Mouse (Mus musculus) cerebellum, adult 2 months (tissue): ENCODE data around the gene Nup37. TPM values are rescaled to one million over a fixed set of nuclear protein-coding genes. Genes with fewer than 3 reads are reported as not detected.

Experiments used
- DNase-seq, 2 experiments: peaks; one replicate each; pipeline ENCODE4 v3.0.0; 2021
- H3K27ac ChIP-seq: fragments of 200-500 bp; 2 replicates; pipeline ENCODE4 v1.5.1; 2012; ENCODE audit warnings: low read length, control low read depth, inconsistent platforms; ENCODE audit not compliant: insufficient read depth
- H3K27me3 ChIP-seq: fragments of 200-500 bp; 2 replicates; pipeline ENCODE4 v1.6.1; 2012; ENCODE audit warnings: inconsistent platforms, mild to moderate bottlenecking, low read length, moderate library complexity; ENCODE audit not compliant: control insufficient read depth, insufficient read depth
- H3K4me1 ChIP-seq: fragments of 200-500 bp; 2 replicates; pipeline ENCODE4 v1.6.1; 2011; ENCODE audit warnings: low read length; ENCODE audit not compliant: control insufficient read depth, insufficient read depth
- H3K4me3 ChIP-seq: fragments of 200-500 bp; replicated peaks from 2 replicates; pipeline ENCODE3; 2011; ENCODE audit warnings: mild to moderate bottlenecking, low read depth, low read length, control low read depth; ENCODE audit not compliant: insufficient read depth
- CTCF ChIP-seq: fragments of 200-500 bp; IDR thresholded peaks from 2 replicates; pipeline ENCODE4 v1.5.1; 2011; ENCODE audit warnings: low read depth, mild to moderate bottlenecking, control low read depth, low read length, moderate library complexity, borderline replicate concordance; ENCODE audit not compliant: insufficient read depth
- POLR2A ChIP-seq: fragments of 200-500 bp; IDR thresholded peaks from 2 replicates; pipeline ENCODE4 v1.6.1; 2011; ENCODE audit warnings: low read length, control low read depth, borderline replicate concordance; ENCODE audit not compliant: insufficient read depth
- WGBS: fragments of 180-500 bp; shearing (Covaris S2); methylation state at CpG from one replicate; pipeline ENCODE4 v1.1.7; 2018; 5-methylcytosine and 5-hydroxymethylcytosine counted together
- polyA plus RNA-seq: library from polyadenylated mRNA; depleted of rRNA; stranded (reverse); fragments of >200 nt; gene quantifications from 2 replicates; pipeline ENCODE4 v1.2.3, GENCODE M21; 2012; rRNA removed

Gene Nup37
- polyA plus RNA-seq, result 6.7 and 7.5 TPM in 2 replicates

DNA sequence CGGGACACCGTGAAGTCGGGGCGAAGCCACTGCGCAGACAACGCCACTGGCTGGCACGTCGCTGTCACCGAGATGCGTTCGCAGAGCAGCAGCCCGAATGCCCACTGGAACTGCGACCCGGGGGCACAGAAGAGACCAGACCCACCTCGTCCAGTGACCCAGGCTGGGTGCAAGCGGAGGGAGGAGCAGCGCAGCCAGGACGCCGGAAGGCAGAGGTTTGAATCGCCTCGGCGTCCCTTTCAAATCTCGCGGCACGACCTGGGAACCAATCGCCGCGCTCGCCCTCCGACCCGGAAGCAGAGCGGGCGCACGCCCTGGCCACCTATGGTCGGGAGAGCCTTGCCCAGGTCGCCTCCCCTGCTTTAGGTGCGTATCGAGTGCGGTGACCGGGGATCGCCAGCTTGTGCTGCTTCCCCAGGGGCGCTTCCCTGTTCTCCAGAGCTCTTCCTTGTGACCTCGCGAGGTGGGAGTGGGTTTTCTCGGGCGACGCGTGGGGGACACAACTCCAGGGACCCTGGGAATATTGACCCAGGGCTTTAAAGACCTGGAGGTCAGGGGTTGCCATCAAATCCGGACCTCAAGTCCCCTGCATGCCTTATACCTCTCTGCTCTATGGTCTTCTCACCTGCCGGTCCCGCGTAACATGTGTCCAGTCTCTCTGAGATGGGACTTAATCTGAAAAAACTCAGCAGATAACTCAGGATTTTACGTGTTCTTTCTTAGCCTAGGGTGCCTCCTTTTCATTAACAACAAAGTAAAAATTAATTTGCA, at the start of gene Nup37, which contains the start of gene Parpbp:
Nup37 (plus strand) TSS at position 286 of the 771 bp plus-strand sequence.
Parpbp (minus strand) TSS at position 235 of the 771 bp plus-strand sequence.
- peak; percentile 66; the same call in 1 of the 2 replicates for TF ChIP-seq POLR2A
- TF ChIP-seq CTCF, result no peak
- WGBS, result under 1% methylated on average over 53 of the region's 53 CpGs
- H3K27ac ChIP-seq, result no peak within 1 kb of the TSS

GRCm38 (mm10) chr10:88106169-88106568, 40.6 kb upstream of the Nup37 start:
- no peak for DNase-seq
- no peak for TF ChIP-seq POLR2A
- TF ChIP-seq CTCF, result no peak
- Histone ChIP-seq H3K4me3 (no peak overlapping the region), H3K27me3 (no peaks in the 10 kb centered on the region; the same call in 1 of the 2 replicates), H3K27ac (no peak overlapping the region), H3K4me1 (no peaks in the 10 kb centered on the region)
- 89% methylated on average over 2 of the region's 2 CpGs for WGBS

More for the DNA sequence above, at the start of gene Nup37, which contains the start of gene Parpbp:
- DNase-seq, result peak; percentile 83 to 86
- H3K4me1 ChIP-seq, result no peaks in the 10 kb centered on the region; the same call in 1 of the 2 replicates
- H3K27me3 ChIP-seq, result no peaks in the 10 kb centered on the region
- peak within 1 kb of the TSS; percentile 70 for H3K4me3 ChIP-seq

DNA sequence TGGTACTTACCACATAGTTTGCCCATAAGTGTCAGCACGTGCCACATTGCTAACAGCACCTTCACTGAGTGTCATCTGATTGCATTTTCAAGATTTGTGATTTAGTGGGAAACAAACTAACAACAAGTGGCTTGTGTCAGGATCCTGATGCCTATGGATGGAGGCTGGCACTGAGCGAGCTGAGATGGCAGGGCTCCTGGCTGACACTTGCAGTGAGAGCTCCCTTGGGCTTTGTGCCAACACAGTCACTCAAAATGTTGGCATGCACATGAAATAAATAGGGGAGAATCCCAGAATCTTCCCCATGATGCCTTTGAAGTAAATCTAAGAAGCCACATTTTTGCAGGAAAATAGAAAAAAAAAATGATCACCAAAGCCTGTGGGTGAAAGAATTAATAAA, 33.5 kb upstream of the Nup37 start:
- DNase-seq, result peak in 1 of 2 experiments; percentile 1
- H3K4me3 ChIP-seq, result no peak overlapping the region
- 23% methylated on average over 2 of the region's 2 CpGs for WGBS
- H3K27me3 ChIP-seq, result no peaks in the 10 kb centered on the region; the same call in 1 of the 2 replicates
- TF ChIP-seq POLR2A (no peak), CTCF (no peak)
- no peak overlapping the region for H3K27ac ChIP-seq
- H3K4me1 ChIP-seq, result no peaks in the 10 kb centered on the region

DNA sequence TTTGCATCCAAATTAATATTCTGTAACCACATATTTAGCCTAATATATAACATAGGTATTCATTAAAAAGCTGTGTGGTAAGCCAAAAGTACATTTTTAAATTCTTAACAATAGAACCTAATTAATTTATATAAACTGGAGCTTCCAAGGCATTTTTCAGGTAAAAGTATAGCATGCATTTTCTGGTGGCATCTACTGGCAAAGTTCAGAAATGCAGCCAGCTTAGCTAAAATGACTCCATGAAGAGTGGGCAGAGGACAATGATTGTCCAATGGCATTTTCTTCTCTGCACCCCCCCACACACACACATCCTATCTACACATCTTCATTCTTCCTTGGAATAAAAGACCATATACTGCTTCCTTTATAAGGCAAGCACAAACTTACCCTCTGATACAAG, 27.1 kb upstream of the Nup37 start:
- Histone ChIP-seq H3K27ac (no peak overlapping the region), H3K4me1 (no peaks in the 10 kb centered on the region), H3K4me3 (no peak overlapping the region), H3K27me3 (no peaks in the 10 kb centered on the region)
- no peak for TF ChIP-seq CTCF
- DNase-seq, result no peak

DNA sequence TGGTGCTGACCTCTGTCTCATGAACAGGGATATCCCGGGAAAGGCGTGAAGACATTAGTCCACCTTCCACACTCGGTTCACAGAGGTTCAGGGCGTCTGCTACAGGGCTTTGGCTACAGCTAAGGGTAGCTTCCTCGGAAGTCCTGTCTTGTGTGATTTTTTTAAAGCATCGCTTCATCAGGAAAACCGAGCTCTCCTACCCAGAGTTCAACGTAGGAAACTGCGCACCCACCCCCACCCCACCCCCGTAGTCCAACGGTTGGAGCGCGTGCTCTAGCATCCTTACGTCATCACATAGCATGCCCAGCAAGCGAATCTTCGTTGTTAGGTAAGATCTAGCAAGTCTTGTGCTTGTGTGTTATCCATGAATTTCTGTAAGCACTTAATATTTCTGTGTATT, 11.2 kb upstream of the Nup37 start:
- H3K27me3 ChIP-seq, result no peaks in the 10 kb centered on the region
- no peak overlapping the region for H3K27ac ChIP-seq
- H3K4me3 ChIP-seq, result no peak overlapping the region
- H3K4me1 ChIP-seq, result no peaks in the 10 kb centered on the region
- DNase-seq, result no peak
- no peak for TF ChIP-seq CTCF
- TF ChIP-seq POLR2A, result no peak
- WGBS, result 96% methylated on average over 16 of the region's 16 CpGs

DNA sequence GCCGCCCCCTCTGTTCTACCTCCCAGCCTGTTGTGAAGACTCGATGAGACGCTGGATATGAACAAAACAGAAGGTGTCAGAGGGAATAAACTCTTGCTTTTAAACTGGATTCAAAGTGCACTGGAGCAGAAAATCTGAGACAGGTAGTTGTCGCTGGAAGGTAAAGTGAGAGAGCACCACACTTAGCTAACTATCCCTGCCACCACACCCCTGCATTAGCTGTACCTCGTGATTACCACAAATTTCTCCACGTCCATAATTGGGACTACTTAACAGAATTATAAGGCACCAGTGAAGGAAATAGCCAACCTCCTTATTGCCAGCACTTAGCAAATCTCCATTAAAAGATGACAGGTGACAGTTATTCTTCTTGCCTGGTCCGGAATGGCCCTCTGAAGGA, 605 bp upstream of the Nup37 start:
- no peak for TF ChIP-seq CTCF
- TF ChIP-seq POLR2A, result no peak
- no peak for DNase-seq
- no peaks in the 10 kb centered on the region; the same call in 1 of the 2 replicates for H3K4me1 ChIP-seq
- H3K27ac ChIP-seq, result no peak overlapping the region
- peak overlapping the region; percentile 70 for H3K4me3 ChIP-seq
- WGBS, result 9% methylated on average over 7 of the region's 7 CpGs
- no peaks in the 10 kb centered on the region for H3K27me3 ChIP-seq

- no peak for TF ChIP-seq POLR2A
- TF ChIP-seq CTCF, result no peak
- WGBS, result 86% methylated on average over 4 of the region's 4 CpGs
- no peak for DNase-seq
- no peak overlapping the region for H3K4me3 ChIP-seq
- no peak overlapping the region for H3K27ac ChIP-seq
- H3K27me3 ChIP-seq, result no peaks in the 10 kb centered on the region
- no peaks in the 10 kb centered on the region; the same call in 1 of the 2 replicates for H3K4me1 ChIP-seq
Observed at GRCm38 (mm10) chr10:88150381-88150780, 3.6 kb downstream of the Nup37 start.

DNA sequence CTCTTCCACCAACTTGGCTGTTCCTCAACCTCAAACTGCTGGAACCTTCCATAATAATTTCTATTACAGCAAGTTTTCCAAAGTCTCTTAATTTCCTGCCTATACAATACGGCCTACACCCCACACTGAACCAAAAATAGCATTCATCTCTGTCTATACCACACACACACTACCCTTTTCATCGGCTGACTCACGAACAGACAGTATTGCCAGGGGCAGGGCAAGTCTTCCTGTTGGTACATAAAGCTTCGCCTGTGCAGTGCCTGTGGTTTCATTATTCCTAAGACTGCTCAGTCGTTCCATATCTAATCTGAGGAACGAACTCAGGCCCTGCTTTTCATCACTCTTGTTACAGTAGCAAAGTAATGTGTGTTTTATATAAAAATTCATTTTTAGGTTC, 4.9 kb downstream of the Nup37 start:
- no peak for TF ChIP-seq CTCF
- no peak for TF ChIP-seq POLR2A
- Histone ChIP-seq H3K27me3 (no peaks in the 10 kb centered on the region), H3K27ac (no peak overlapping the region), H3K4me3 (no peak overlapping the region), H3K4me1 (no peaks in the 10 kb centered on the region; the same call in 1 of the 2 replicates)
- 89% methylated on average over 6 of the region's 6 CpGs for WGBS
- DNase-seq, result no peak
